Mouse (Mus musculus): ENCODE measurements at regions not wholly inside any gene's neighbourhood (a gene's known extent, or its start where the extent isn't known, plus 50 kb on each side); places are given as distances from the start of the nearest gene placed in this dataset.
A peak's percentile ranks its signal among the peaks of the same experiment; 100 is the strongest.

GRCm38 (mm10) chr13:53717086-53717485 lies 244.2 kb upstream of the Msx2 start:
- DNase-seq (ENCODE audit: low spot score): no peak

- DNase-seq (ENCODE audit: low spot score): no peak
Measured at GRCm38 (mm10) chr13:53709062-53709461, 236.2 kb upstream of the Msx2 start.

- no peak for DNase-seq (ENCODE audit: low spot score)
Measured at GRCm38 (mm10) chr13:53707548-53707947, 234.7 kb upstream of the Msx2 start.

- no peak for DNase-seq (ENCODE audit: low spot score)
Measured at GRCm38 (mm10) chr13:53704104-53704503, 231.2 kb upstream of the Msx2 start.

GRCm38 (mm10) chr13:53700236-53700635 lies 227.4 kb upstream of the Msx2 start:
- DNase-seq (ENCODE audit: low spot score): no peak

- DNase-seq (ENCODE audit: low spot score): no peak
Measured at GRCm38 (mm10) chr13:53697954-53698353, 225.1 kb upstream of the Msx2 start.

GRCm38 (mm10) chr13:53695385-53695784 lies 222.5 kb upstream of the Msx2 start:
- no peak for DNase-seq (ENCODE audit: low spot score)

GRCm38 (mm10) chr13:53688934-53689333 lies 216.1 kb upstream of the Msx2 start:
- no peak for DNase-seq (ENCODE audit: low spot score)

- DNase-seq (ENCODE audit: low spot score): peak; percentile 25
Measured at GRCm38 (mm10) chr13:53688489-53688888, 215.6 kb upstream of the Msx2 start.

- DNase-seq (ENCODE audit: low spot score): no peak
Measured at GRCm38 (mm10) chr13:53684498-53684897, 211.6 kb upstream of the Msx2 start.

GRCm38 (mm10) chr13:53677187-53677586 lies 204.3 kb upstream of the Msx2 start:
- DNase-seq (ENCODE audit: low spot score): no peak

GRCm38 (mm10) chr13:53670361-53670760 lies 197.5 kb upstream of the Msx2 start:
- DNase-seq (ENCODE audit: low spot score): no peak

- no peak for DNase-seq (ENCODE audit: low spot score)
Measured at GRCm38 (mm10) chr13:53667518-53667917, 194.6 kb upstream of the Msx2 start.

GRCm38 (mm10) chr13:53665592-53665991 lies 192.7 kb upstream of the Msx2 start:
- DNase-seq (ENCODE audit: low spot score): no peak

GRCm38 (mm10) chr13:53664631-53665230 lies 191.9 kb upstream of the Msx2 start:
- DNase-seq (ENCODE audit: low spot score): no peak

GRCm38 (mm10) chr13:53652826-53653225 lies 180.0 kb upstream of the Msx2 start:
- DNase-seq (ENCODE audit: low spot score): no peak

- DNase-seq (ENCODE audit: low spot score): no peak
Measured at GRCm38 (mm10) chr13:53648353-53648752, 175.5 kb upstream of the Msx2 start.

- no peak for DNase-seq (ENCODE audit: low spot score)
Measured at GRCm38 (mm10) chr13:53642557-53642956, 169.7 kb upstream of the Msx2 start.

- DNase-seq (ENCODE audit: low spot score): no peak
Measured at GRCm38 (mm10) chr13:53639584-53639983, 166.7 kb upstream of the Msx2 start.

- no peak for DNase-seq (ENCODE audit: low spot score)
Measured at GRCm38 (mm10) chr13:53639115-53639514, 166.2 kb upstream of the Msx2 start.

GRCm38 (mm10) chr13:53636011-53636410 lies 163.1 kb upstream of the Msx2 start:
- no peak for DNase-seq (ENCODE audit: low spot score)

- DNase-seq (ENCODE audit: low spot score): no peak
Measured at GRCm38 (mm10) chr13:53634637-53635203, 161.8 kb upstream of the Msx2 start.

GRCm38 (mm10) chr13:53598050-53598449 lies 125.2 kb upstream of the Msx2 start:
- no peak for DNase-seq (ENCODE audit: low spot score)

All from thymus, postnatal 0 days (tissue).